Mouse (Mus musculus) stomach, postnatal 0 days (tissue): ENCODE measurements around the gene Stk26.

Experiments
- CTCF ChIP-seq: IDR thresholded peaks from 2 replicates; pipeline ENCODE4 v1.5.1; 2016; ENCODE audit warnings: antibody characterized with exemption, low read depth, mild to moderate bottlenecking, moderate library complexity
- EP300 ChIP-seq: optimal IDR thresholded peaks from 2 replicates; pipeline ENCODE3; 2016; ENCODE audit warnings: antibody characterized with exemption

DNA sequence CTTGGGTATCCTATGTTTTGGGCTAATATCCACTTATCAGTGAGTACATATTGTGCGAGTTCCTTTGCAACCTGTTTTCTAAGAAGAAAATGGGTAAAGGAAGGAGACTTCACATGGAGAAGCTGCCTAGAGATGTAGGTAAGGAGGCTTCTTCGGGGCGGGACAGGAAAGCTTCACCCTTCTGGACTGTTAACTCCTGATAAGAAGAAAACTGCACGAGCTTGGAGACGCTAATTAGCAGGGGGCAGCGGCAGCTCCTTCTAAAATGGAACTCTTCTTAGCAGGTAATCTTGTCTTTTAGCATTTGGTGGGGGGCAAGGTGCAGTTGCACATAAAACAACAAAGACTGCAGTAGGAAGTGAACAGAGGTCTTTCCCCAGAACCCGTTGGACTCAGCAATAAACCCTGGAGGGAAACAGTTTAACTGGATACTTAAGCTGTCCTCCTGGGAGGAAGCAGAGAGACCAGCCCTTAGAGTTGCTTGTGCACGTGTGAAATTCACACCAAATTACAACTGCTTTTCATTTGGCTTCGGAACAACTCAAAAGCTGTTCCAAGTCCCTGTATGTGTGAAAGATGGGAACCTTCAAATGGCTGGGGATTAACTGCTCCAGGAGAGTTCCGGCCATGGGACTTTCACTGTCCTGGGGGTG lies 86.2 kb downstream of the Stk26 start:
- TF ChIP-seq CTCF (no peak), EP300 (no peak)
